Mouse (Mus musculus) midbrain, embryonic 16.5 days (tissue): ENCODE measurements around the gene Plxna1. TPM values are rescaled to one million over a fixed set of nuclear protein-coding genes. Genes with fewer than 3 reads are reported as not detected.

ENCODE experiments used
- ATAC-seq: fragments of 200-750 bp; cut with Nextera tagmentation; 2 replicates; pipeline ENCODE4 v1.8.0; 2017; ENCODE audit warnings: moderate TSS enrichment
- H3K27ac ChIP-seq: fragments of 300-500 bp; sonication (generic); 2 replicates; pipeline ENCODE4 v1.5.1; 2014; ENCODE audit warnings: mild to moderate bottlenecking, low read length, mixed read lengths
- H3K27me3 ChIP-seq: fragments of 300-500 bp; sonication (generic); 2 replicates; pipeline ENCODE4 v1.6.1; 2014; ENCODE audit warnings: low read depth, low read length, mixed read lengths; ENCODE audit not compliant: control insufficient read depth, insufficient read depth
- H3K36me3 ChIP-seq: fragments of 300-500 bp; sonication (generic); 2 replicates; pipeline ENCODE4 v1.6.1; 2014; ENCODE audit warnings: mild to moderate bottlenecking, low read length, moderate library complexity, mixed read lengths; ENCODE audit not compliant: control insufficient read depth, insufficient read depth
- H3K4me1 ChIP-seq: fragments of 300-500 bp; sonication (generic); 2 replicates; pipeline ENCODE4 v1.6.1; 2014; ENCODE audit warnings: mild to moderate bottlenecking, low read length, mixed read lengths; ENCODE audit not compliant: control insufficient read depth, insufficient read depth
- H3K4me2 ChIP-seq: fragments of 300-500 bp; sonication (generic); 2 replicates; pipeline ENCODE4 v1.6.1; 2014; ENCODE audit warnings: mild to moderate bottlenecking, low read length, mixed read lengths
- H3K4me3 ChIP-seq: fragments of 300-500 bp; sonication (generic); 2 replicates; pipeline ENCODE4 v1.5.1; 2014; ENCODE audit warnings: low read depth, mild to moderate bottlenecking, low read length, moderate library complexity, mixed read lengths
- H3K9ac ChIP-seq: fragments of 300-500 bp; sonication (generic); 2 replicates; pipeline ENCODE4 v1.6.1; 2014; ENCODE audit warnings: low read depth, low read length, mixed read lengths
- H3K9me3 ChIP-seq: fragments of 300-500 bp; sonication (generic); replicated peaks from 2 replicates; pipeline ENCODE4 v1.6.1; 2014; ENCODE audit warnings: mild to moderate bottlenecking, low read length, mixed read lengths; ENCODE audit not compliant: control insufficient read depth, poor library complexity, severe bottlenecking
- WGBS: fragments of 180-500 bp; shearing (Covaris S2); extraction: QIAGEN DNeasy Blood & Tissue Kit; methylation state at CpG from one replicate; pipeline ENCODE4 v1.1.7; 2014; 5-methylcytosine and 5-hydroxymethylcytosine counted together
- polyA plus RNA-seq: library from polyadenylated mRNA; unstranded; fragments of >200 nt; fragmentation: Nextera tagmentation; extraction: Ambion mirVana; gene quantifications from 2 replicates; pipeline ENCODE4 v1.2.1, GENCODE M21; 2015

Gene Plxna1
- polyA plus RNA-seq, 1 experiment from 2014 or later, result 64.0 TPM

DNA sequence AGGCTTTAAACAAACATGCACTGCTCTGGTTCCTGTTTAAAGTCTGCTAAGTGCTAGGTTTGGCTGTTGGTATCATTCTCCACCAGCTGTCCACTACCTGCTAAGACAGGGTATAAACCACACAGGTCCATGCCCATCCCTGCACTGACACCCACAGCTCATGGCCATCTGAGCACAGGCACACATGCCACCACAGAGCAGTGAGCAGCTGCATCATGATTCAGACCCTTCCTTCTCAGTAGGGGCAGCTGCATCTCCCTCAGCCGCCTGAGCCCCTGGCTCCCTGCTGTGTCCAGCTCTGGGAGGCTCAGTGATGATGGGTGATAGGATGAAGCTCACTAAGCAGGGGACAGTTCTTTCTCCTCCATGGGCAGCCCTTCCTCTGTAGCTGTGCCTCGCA, 15.8 kb upstream of the Plxna1 start:
- H3K9ac ChIP-seq, result no peak overlapping the region
- H3K36me3 ChIP-seq, result no peaks in the 10 kb centered on the region
- H3K27me3 ChIP-seq, result no peaks in the 10 kb centered on the region
- H3K4me1 ChIP-seq, result no peaks in the 10 kb centered on the region; the same call in 1 of the 2 replicates
- no peak overlapping the region for H3K4me2 ChIP-seq
- H3K9me3 ChIP-seq, result no peaks in the 10 kb centered on the region
- H3K27ac ChIP-seq, result no peak overlapping the region
- ATAC-seq, result no peak
- H3K4me3 ChIP-seq, result no peak overlapping the region
- 73% methylated on average over 2 of the region's 2 CpGs for WGBS

DNA sequence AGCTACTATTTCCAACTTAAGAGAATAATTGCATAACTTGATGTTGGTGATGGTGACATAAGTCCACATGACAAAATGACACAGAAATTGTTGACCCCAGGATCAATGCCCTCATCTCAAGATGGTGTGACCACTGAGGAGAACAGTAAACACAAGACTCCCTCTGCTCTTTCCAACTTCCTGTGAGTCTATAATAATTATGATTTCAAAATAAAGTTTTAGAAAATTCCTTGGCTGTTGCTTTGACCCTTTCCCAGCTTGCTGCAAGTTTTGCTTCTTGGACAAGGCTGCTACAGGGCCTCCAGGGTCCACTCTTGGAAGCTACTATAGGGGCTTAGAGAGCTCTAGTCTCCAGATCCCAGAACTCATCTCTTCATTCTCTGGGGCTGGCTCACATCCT, 6.4 kb upstream of the Plxna1 start:
- Histone ChIP-seq H3K27me3 (no peaks in the 10 kb centered on the region), H3K4me1 (no peaks in the 10 kb centered on the region), H3K9ac (no peak overlapping the region), H3K4me3 (no peak overlapping the region), H3K36me3 (no peaks in the 10 kb centered on the region), H3K27ac (no peak overlapping the region), H3K9me3 (peaks cover 2% of the 10 kb centered on the region; the same call in 1 of the 2 replicates), H3K4me2 (no peak overlapping the region)
- ATAC-seq, result no peak

DNA sequence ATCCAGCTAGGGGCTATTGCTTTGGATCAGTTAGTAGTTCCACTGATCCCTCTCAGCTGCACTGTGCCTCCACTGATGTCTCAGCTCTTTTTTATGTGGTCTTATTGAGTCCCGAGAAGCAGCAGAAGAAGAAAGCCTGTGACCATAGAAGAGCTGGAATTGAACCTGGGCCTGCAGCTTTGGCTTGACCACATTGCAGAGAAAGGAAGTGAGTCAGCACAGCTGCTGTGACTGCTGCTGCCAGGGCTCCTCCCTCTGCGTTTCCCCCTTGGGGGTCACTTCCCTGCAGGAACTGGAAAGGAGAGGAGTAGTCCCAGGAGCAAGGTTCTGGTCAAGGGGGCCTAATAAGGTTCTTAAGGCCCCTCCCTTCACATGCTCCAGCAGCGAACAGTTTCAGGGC, 1.9 kb upstream of the Plxna1 start:
- Histone ChIP-seq H3K4me2 (no peak overlapping the region), H3K9ac (no peak overlapping the region), H3K4me3 (no peak overlapping the region), H3K27me3 (no peaks in the 10 kb centered on the region), H3K36me3 (no peaks in the 10 kb centered on the region), H3K9me3 (peaks cover 2% of the 10 kb centered on the region; the same call in 1 of the 2 replicates), H3K27ac (no peak overlapping the region), H3K4me1 (peaks cover 22% of the 10 kb centered on the region)
- ATAC-seq, result no peak
- 75% methylated on average over 3 of the region's 3 CpGs for WGBS

DNA sequence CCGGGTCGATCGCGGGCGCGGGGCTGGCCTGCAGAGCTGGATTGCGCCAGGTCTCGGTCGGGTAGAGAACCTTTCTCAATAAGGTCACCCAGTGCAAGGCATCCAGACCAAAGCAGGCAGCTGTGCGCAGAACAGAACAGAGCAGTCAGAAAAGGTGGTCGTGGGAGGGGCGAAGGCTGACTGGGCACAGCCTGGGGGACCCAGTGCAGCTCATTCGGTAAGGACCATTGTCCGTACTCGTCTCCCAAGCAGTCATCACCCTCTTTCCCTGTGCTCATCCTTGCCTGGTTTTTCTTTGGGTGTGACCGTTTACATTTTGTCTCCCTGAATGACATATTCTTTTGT, 659 bp upstream of the Plxna1 start:
- no peaks in the 10 kb centered on the region for H3K27me3 ChIP-seq
- H3K36me3 ChIP-seq, result no peaks in the 10 kb centered on the region
- peak overlapping the region; percentile 87 for H3K9ac ChIP-seq
- H3K4me2 ChIP-seq, result peak overlapping the region; percentile 97
- H3K4me3 ChIP-seq, result peak overlapping the region; percentile 98
- H3K9me3 ChIP-seq, result peaks cover 2% of the 10 kb centered on the region; the same call in 1 of the 2 replicates
- WGBS, result 3% methylated on average over 16 of the region's 16 CpGs
- ATAC-seq, result peak; percentile 61
- peaks cover 35% of the 10 kb centered on the region for H3K4me1 ChIP-seq
- H3K27ac ChIP-seq, result peak overlapping the region; percentile 79

DNA sequence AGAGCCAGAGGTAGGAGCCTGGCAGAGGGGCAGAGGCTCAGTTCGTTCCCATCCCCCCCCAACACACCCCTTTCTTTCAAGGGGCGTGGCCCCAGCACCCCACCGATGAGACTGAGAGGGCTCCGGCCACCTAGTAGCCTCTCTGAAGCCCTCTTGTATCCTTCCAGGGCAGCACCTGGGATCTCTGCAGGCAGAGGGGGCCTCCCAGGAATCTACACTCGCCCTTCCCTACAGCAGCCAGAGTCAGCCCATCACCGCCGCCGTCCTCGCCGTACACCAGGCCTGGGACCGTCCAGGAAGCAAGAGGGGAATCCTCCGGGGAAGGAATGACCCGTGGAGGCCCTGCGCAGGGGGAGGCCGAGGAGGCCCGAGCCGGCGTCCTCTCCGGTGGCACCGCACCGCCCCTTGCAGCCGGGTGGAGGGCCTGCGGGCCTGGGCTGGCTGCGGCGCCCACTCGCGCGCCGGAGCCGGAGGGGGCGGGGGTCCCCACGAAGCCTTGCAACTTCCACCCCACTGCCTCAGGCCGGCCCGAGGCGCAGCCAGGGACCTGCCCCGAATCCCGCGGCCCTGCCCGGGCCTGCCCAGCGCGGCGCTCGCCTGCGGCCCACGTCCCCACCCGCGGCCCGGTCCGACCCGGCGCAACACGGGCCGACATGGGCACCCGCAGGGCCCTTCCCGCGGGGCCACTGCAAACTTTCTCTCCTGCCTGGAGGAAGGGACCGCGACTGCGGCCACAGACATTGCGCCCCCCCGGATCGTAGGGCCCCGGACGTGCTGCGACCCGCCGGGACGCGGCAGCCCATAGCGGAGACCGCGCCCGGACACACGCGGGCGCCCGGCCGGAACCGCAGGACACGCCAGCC, 771 bp downstream of the Plxna1 start:
- Histone ChIP-seq H3K27me3 (no peaks in the 10 kb centered on the region), H3K9ac (peak overlapping the region; percentile 96), H3K9me3 (no peaks in the 10 kb centered on the region), H3K36me3 (0 out of 2 replicates have a peak, but pooled peaks cover under 1% of the 10 kb centered on the region), H3K4me3 (peak overlapping the region; percentile 98), H3K4me1 (peaks cover 40% of the 10 kb centered on the region), H3K4me2 (peak overlapping the region; percentile 75), H3K27ac (peak overlapping the region; percentile 92)
- ATAC-seq, result peak; percentile 40
- 0% methylated on average over 66 of the region's 80 CpGs for WGBS

DNA sequence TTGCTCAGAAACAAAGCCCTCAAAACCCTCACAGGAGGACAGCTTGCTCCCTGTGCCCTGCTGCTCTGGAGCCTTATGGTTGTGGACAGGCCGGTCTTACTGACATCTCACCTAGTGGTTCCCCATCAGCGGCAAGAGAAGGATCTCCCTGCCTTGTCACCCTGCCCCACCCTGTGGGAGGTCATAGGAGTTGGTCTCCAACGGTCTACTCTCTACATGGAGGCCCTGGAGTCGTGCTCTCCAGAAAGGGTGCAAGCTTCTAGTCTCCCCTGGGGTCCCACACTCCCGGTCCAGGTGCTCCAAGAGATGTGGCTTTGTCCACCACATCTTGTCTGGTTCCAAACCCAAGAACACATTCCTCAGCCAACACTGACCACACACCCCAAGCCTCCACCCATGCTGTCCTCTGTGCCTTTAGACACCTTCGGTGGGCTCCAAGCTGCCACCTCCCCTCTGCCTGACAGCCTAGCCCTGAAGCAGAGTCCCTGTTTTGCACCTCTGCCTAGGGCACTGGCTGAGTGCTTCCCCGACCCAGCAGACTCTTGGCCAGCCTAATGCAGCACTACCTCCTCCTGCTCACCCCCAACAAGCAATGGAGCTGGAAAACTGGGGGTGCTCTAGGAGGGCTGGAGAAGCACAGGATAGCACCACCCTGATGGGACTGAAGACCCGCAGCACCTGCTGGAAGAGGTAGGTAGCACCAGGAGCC, 1.6 kb downstream of the Plxna1 start:
- no peaks in the 10 kb centered on the region for H3K9me3 ChIP-seq
- peak overlapping the region; percentile 96 for H3K9ac ChIP-seq
- H3K27ac ChIP-seq, result peak overlapping the region; percentile 92
- H3K4me1 ChIP-seq, result peaks cover 48% of the 10 kb centered on the region
- no peaks in the 10 kb centered on the region for H3K27me3 ChIP-seq
- peak overlapping the region; percentile 75 for H3K4me2 ChIP-seq
- peak overlapping the region; percentile 98 for H3K4me3 ChIP-seq
- H3K36me3 ChIP-seq, result 0 out of 2 replicates have a peak, but pooled peaks cover 6% of the 10 kb centered on the region
- WGBS, result 33% methylated on average over 8 of the region's 8 CpGs
- peak; percentile 1; the same call in 1 of the 2 replicates for ATAC-seq

DNA sequence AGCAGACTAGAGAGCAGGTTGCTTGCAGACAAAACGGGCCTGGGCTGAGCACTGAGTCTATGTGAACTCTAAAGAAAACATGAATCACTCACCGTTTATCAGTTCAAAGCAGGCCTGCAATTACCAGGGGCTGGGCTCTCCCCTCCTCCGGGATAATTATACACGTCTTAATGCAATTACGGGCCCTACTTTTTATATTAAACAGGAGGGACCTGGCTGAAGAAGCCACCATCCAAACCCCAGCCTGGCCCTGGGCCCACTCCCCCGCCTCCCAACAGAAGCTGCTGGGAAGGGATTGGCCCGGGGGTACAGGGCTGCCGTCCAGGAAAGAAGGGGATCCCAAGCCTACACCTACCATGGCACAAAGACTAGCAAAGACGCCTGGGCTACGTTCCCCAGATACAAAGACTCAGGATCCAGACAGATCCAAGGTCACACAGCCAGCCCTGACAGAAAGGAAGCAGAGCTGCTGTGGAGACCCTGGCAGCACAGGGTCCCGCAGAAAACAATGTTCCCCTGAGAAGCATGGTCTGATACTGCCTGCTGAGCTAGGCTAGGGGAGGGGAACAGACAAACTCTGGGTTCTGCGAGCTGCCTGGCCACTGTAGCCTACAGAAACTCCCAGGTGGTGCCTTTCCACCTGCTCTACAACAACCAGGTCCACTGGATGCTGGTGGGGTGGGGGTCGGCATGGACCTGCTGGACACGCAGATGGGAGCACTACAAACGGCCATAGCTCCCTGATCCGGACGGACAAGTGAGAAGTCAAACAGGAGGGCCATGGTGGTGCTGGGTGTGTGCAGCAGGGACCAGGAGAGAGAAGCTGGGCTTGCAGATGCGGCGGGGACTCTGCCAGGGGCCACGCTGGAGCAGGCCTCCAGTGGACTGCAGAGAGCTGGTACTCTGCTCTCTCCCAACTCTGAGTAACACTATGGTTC, 2.4 kb downstream of the Plxna1 start:
- Histone ChIP-seq H3K4me1 (peaks cover 56% of the 10 kb centered on the region), H3K9me3 (no peaks in the 10 kb centered on the region), H3K4me2 (peak overlapping the region; percentile 75), H3K9ac (peak overlapping the region; percentile 96), H3K27ac (peak overlapping the region; percentile 92), H3K27me3 (no peaks in the 10 kb centered on the region), H3K4me3 (peak overlapping the region; percentile 98), H3K36me3 (peaks cover 11% of the 10 kb centered on the region; the same call in 1 of the 2 replicates)
- WGBS, result 38% methylated on average over 20 of the region's 20 CpGs
- no peak for ATAC-seq

DNA sequence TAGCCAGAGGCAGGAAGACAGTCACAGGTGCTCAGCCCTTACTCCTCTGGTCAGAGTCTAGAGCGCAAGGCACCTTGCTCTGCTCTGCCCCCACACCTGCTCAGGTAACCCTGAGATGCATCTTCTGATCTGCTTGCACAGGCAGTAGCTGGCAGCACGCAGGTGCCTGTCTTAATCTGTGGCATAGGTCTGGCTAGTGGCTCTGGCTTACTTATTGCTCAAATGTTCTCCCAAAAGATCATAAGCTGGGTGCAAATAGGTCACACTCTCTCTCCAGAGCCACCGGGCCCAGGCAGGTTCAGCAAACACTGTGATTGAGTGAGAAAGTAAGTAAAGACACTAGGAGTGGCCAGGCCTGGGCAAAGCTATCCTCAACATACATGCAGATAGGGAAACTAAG, 3.2 kb downstream of the Plxna1 start:
- Histone ChIP-seq H3K27ac (no peak overlapping the region), H3K36me3 (peaks cover 18% of the 10 kb centered on the region), H3K9ac (peak overlapping the region; percentile 96), H3K4me2 (peak overlapping the region; percentile 75), H3K9me3 (no peaks in the 10 kb centered on the region), H3K4me1 (peaks cover 65% of the 10 kb centered on the region), H3K4me3 (peak overlapping the region; percentile 98; the same call in 1 of the 2 replicates), H3K27me3 (no peaks in the 10 kb centered on the region)
- WGBS, result 82% methylated on average over 3 of the region's 3 CpGs
- ATAC-seq, result no peak
